Mouse (Mus musculus): ENCODE measurements at regions not wholly inside any gene's neighbourhood (a gene's known extent, or its start where the extent isn't known, plus 50 kb on each side); places are given as distances from the start of the nearest gene placed in this dataset.

- Histone ChIP-seq H3K4me3 (ENCODE audit: low read depth, low read length) (no peak overlapping the region), H3K36me3 (ENCODE audit: control insufficient read depth, insufficient read depth, low read length) (no peaks in the 10 kb centered on the region), H3K4me1 (ENCODE audit: control insufficient read depth, insufficient read depth, low read length) (no peaks in the 10 kb centered on the region), H3K9ac (ENCODE audit: low read depth, low read length) (no peak overlapping the region), H3K27ac (replicated peaks; ENCODE audit: low read depth, low read length) (no peak overlapping the region), H3K27me3 (replicated peaks; ENCODE audit: control insufficient read depth, insufficient read depth, low read length) (no peaks in the 10 kb centered on the region), H3K4me2 (ENCODE audit: low read depth, low read length) (no peak overlapping the region), H3K9me3 (ENCODE audit: control insufficient read depth, low read length) (no peaks in the 10 kb centered on the region)
- ATAC-seq (ENCODE audit: low read depth) (no peak), DNase-seq (ENCODE audit: low spot score) (no peak)
- 65% methylated on average over 3 of the region's 3 CpGs for WGBS
Measured at GRCm38 (mm10) chr2:95142151-95142550, 704.2 kb upstream of the Api5 start.

GRCm38 (mm10) chr2:95140116-95140515 is 702.2 kb upstream of the Api5 start:
- no peaks in the 10 kb centered on the region for H3K4me1 ChIP-seq (ENCODE audit: control insufficient read depth, insufficient read depth, low read length)
- H3K27ac ChIP-seq (replicated peaks; ENCODE audit: low read depth, low read length), result no peak overlapping the region
- no peaks in the 10 kb centered on the region for H3K36me3 ChIP-seq (ENCODE audit: control insufficient read depth, insufficient read depth, low read length)
- no peaks in the 10 kb centered on the region for H3K27me3 ChIP-seq (replicated peaks; ENCODE audit: control insufficient read depth, insufficient read depth, low read length)
- no peak overlapping the region for H3K4me2 ChIP-seq (ENCODE audit: low read depth, low read length)
- ATAC-seq (ENCODE audit: low read depth) (no peak), DNase-seq (ENCODE audit: low spot score) (no peak)
- no peak overlapping the region for H3K4me3 ChIP-seq (ENCODE audit: low read depth, low read length)
- H3K9me3 ChIP-seq (ENCODE audit: control insufficient read depth, low read length), result no peaks in the 10 kb centered on the region
- 29% methylated on average over 1 of the region's 1 CpGs for WGBS
- no peak overlapping the region for H3K9ac ChIP-seq (ENCODE audit: low read depth, low read length)

- WGBS, result 80% methylated on average over 6 of the region's 6 CpGs
- ATAC-seq (ENCODE audit: low read depth) (no peak), DNase-seq (ENCODE audit: low spot score) (no peak)
- H3K4me1 ChIP-seq (ENCODE audit: control insufficient read depth, insufficient read depth, low read length), result no peaks in the 10 kb centered on the region
- no peaks in the 10 kb centered on the region for H3K36me3 ChIP-seq (ENCODE audit: control insufficient read depth, insufficient read depth, low read length)
- H3K27ac ChIP-seq (replicated peaks; ENCODE audit: low read depth, low read length), result no peak overlapping the region
- no peak overlapping the region for H3K4me3 ChIP-seq (ENCODE audit: low read depth, low read length)
- no peak overlapping the region for H3K4me2 ChIP-seq (ENCODE audit: low read depth, low read length)
- H3K9ac ChIP-seq (ENCODE audit: low read depth, low read length), result no peak overlapping the region
- H3K9me3 ChIP-seq (ENCODE audit: control insufficient read depth, low read length), result no peaks in the 10 kb centered on the region
- no peaks in the 10 kb centered on the region for H3K27me3 ChIP-seq (replicated peaks; ENCODE audit: control insufficient read depth, insufficient read depth, low read length)
Measured at GRCm38 (mm10) chr2:95136636-95137035, 698.7 kb upstream of the Api5 start.

- ATAC-seq (ENCODE audit: low read depth) (no peak), DNase-seq (ENCODE audit: low spot score) (no peak)
- Histone ChIP-seq H3K4me3 (ENCODE audit: low read depth, low read length) (no peak overlapping the region), H3K9me3 (ENCODE audit: control insufficient read depth, low read length) (no peaks in the 10 kb centered on the region), H3K9ac (ENCODE audit: low read depth, low read length) (no peak overlapping the region), H3K27ac (replicated peaks; ENCODE audit: low read depth, low read length) (no peak overlapping the region), H3K4me2 (ENCODE audit: low read depth, low read length) (no peak overlapping the region), H3K4me1 (ENCODE audit: control insufficient read depth, insufficient read depth, low read length) (no peaks in the 10 kb centered on the region), H3K36me3 (ENCODE audit: control insufficient read depth, insufficient read depth, low read length) (no peaks in the 10 kb centered on the region), H3K27me3 (replicated peaks; ENCODE audit: control insufficient read depth, insufficient read depth, low read length) (no peaks in the 10 kb centered on the region)
- 83% methylated on average over 2 of the region's 2 CpGs for WGBS
Measured at GRCm38 (mm10) chr2:95131181-95131580, 693.2 kb upstream of the Api5 start.

- Histone ChIP-seq H3K4me1 (ENCODE audit: control insufficient read depth, insufficient read depth, low read length) (no peaks in the 10 kb centered on the region), H3K27me3 (replicated peaks; ENCODE audit: control insufficient read depth, insufficient read depth, low read length) (no peaks in the 10 kb centered on the region), H3K36me3 (ENCODE audit: control insufficient read depth, insufficient read depth, low read length) (no peaks in the 10 kb centered on the region), H3K4me2 (ENCODE audit: low read depth, low read length) (no peak overlapping the region), H3K9ac (ENCODE audit: low read depth, low read length) (no peak overlapping the region), H3K27ac (replicated peaks; ENCODE audit: low read depth, low read length) (no peak overlapping the region), H3K4me3 (ENCODE audit: low read depth, low read length) (no peak overlapping the region), H3K9me3 (ENCODE audit: control insufficient read depth, low read length) (no peaks in the 10 kb centered on the region)
- 41% methylated on average over 1 of the region's 1 CpGs for WGBS
- ATAC-seq (ENCODE audit: low read depth), result no peak
- peak; percentile 10 for DNase-seq (ENCODE audit: low spot score)
Measured at GRCm38 (mm10) chr2:95128721-95129120, 690.8 kb upstream of the Api5 start.

GRCm38 (mm10) chr2:95119544-95119943 is 681.6 kb upstream of the Api5 start:
- no peak overlapping the region for H3K27ac ChIP-seq (replicated peaks; ENCODE audit: low read depth, low read length)

GRCm38 (mm10) chr2:95097055-95097454 is 659.1 kb upstream of the Api5 start:
- 83% methylated on average over 5 of the region's 5 CpGs for WGBS
- H3K27me3 ChIP-seq (replicated peaks; ENCODE audit: control insufficient read depth, insufficient read depth, low read length), result no peaks in the 10 kb centered on the region
- no peak for ATAC-seq (ENCODE audit: low read depth)
- H3K4me1 ChIP-seq (ENCODE audit: control insufficient read depth, insufficient read depth, low read length), result no peaks in the 10 kb centered on the region
- no peak overlapping the region for H3K27ac ChIP-seq (replicated peaks; ENCODE audit: low read depth, low read length)
- DNase-seq (ENCODE audit: low spot score), result no peak
- H3K4me2 ChIP-seq (ENCODE audit: low read depth, low read length), result no peak overlapping the region
- H3K36me3 ChIP-seq (ENCODE audit: control insufficient read depth, insufficient read depth, low read length), result no peaks in the 10 kb centered on the region
- no peak overlapping the region for H3K9ac ChIP-seq (ENCODE audit: low read depth, low read length)
- no peaks in the 10 kb centered on the region for H3K9me3 ChIP-seq (ENCODE audit: control insufficient read depth, low read length)
- H3K4me3 ChIP-seq (ENCODE audit: low read depth, low read length), result no peak overlapping the region

More at GRCm38 (mm10) chr2:95119544-95119943, 681.6 kb upstream of the Api5 start:
- H3K27me3 ChIP-seq (replicated peaks; ENCODE audit: control insufficient read depth, insufficient read depth, low read length), result no peaks in the 10 kb centered on the region
- ATAC-seq (ENCODE audit: low read depth) (no peak), DNase-seq (ENCODE audit: low spot score) (no peak)
- H3K9ac ChIP-seq (ENCODE audit: low read depth, low read length), result no peak overlapping the region
- no peak overlapping the region for H3K4me3 ChIP-seq (ENCODE audit: low read depth, low read length)
- H3K4me1 ChIP-seq (ENCODE audit: control insufficient read depth, insufficient read depth, low read length), result peaks cover 6% of the 10 kb centered on the region; the same call in 1 of the 2 replicates
- H3K9me3 ChIP-seq (ENCODE audit: control insufficient read depth, low read length), result no peaks in the 10 kb centered on the region
- no peaks in the 10 kb centered on the region for H3K36me3 ChIP-seq (ENCODE audit: control insufficient read depth, insufficient read depth, low read length)
- no peak overlapping the region for H3K4me2 ChIP-seq (ENCODE audit: low read depth, low read length)

- H3K4me3 ChIP-seq (ENCODE audit: low read depth, low read length), result no peak overlapping the region
- ATAC-seq (ENCODE audit: low read depth) (no peak), DNase-seq (ENCODE audit: low spot score) (peak; percentile 1)
- H3K36me3 ChIP-seq (ENCODE audit: control insufficient read depth, insufficient read depth, low read length), result no peaks in the 10 kb centered on the region
- no peak overlapping the region for H3K4me2 ChIP-seq (ENCODE audit: low read depth, low read length)
- WGBS, result 31% methylated on average over 1 of the region's 1 CpGs
- no peaks in the 10 kb centered on the region for H3K27me3 ChIP-seq (replicated peaks; ENCODE audit: control insufficient read depth, insufficient read depth, low read length)
- no peaks in the 10 kb centered on the region for H3K9me3 ChIP-seq (ENCODE audit: control insufficient read depth, low read length)
- H3K27ac ChIP-seq (replicated peaks; ENCODE audit: low read depth, low read length), result no peak overlapping the region
- no peaks in the 10 kb centered on the region for H3K4me1 ChIP-seq (ENCODE audit: control insufficient read depth, insufficient read depth, low read length)
- no peak overlapping the region for H3K9ac ChIP-seq (ENCODE audit: low read depth, low read length)
Measured at GRCm38 (mm10) chr2:95054636-95055035, 616.7 kb upstream of the Api5 start.

GRCm38 (mm10) chr2:95053866-95054265 is 615.9 kb upstream of the Api5 start:
- Histone ChIP-seq H3K4me1 (ENCODE audit: control insufficient read depth, insufficient read depth, low read length) (no peaks in the 10 kb centered on the region), H3K27ac (replicated peaks; ENCODE audit: low read depth, low read length) (no peak overlapping the region), H3K4me2 (ENCODE audit: low read depth, low read length) (no peak overlapping the region), H3K9ac (ENCODE audit: low read depth, low read length) (no peak overlapping the region), H3K9me3 (ENCODE audit: control insufficient read depth, low read length) (no peaks in the 10 kb centered on the region), H3K4me3 (ENCODE audit: low read depth, low read length) (no peak overlapping the region), H3K27me3 (replicated peaks; ENCODE audit: control insufficient read depth, insufficient read depth, low read length) (no peaks in the 10 kb centered on the region), H3K36me3 (ENCODE audit: control insufficient read depth, insufficient read depth, low read length) (no peaks in the 10 kb centered on the region)
- 0 out of 2 replicates have a peak, but pooled peaks have one; percentile 22 for ATAC-seq (ENCODE audit: low read depth)
- no peak for DNase-seq (ENCODE audit: low spot score)
- WGBS, result 79% methylated on average over 3 of the region's 3 CpGs
